Mouse (Mus musculus) adrenal gland, postnatal 4 days (tissue): ENCODE measurements around the gene Fhit. TPM values are rescaled to one million over a fixed set of nuclear protein-coding genes. Genes with fewer than 3 reads are reported as not detected.
"Not testable (repeated sequence)": the region's sequence is repeated elsewhere in the genome, so short reads cannot be mapped to it uniquely, and the experiment has no call there.

Experiments
- DNase-seq, 2 experiments: peaks; one replicate each; pipeline ENCODE4 v3.0.0; 2021 to 2022; ENCODE audit warnings: low spot score in 2 of 2, mixed read lengths in 2 of 2
- total RNA-seq, 2 experiments: library from RNA; stranded (reverse); gene quantifications; 2 replicates each; pipeline ENCODE4 v1.2.3; 2021

Gene Fhit
- total RNA-seq, 2 experiments from 2014 or later: 14.7 to 19.2 TPM

GRCm38 (mm10) chr14:10013003-10013816 lies 1148.6 kb downstream of the Fhit start:
- no peak for DNase-seq

GRCm38 (mm10) chr14:10006278-10006677 lies 1155.6 kb downstream of the Fhit start:
- DNase-seq: no peak

GRCm38 (mm10) chr14:10003847-10004246 lies 1158.0 kb downstream of the Fhit start:
- no peak for DNase-seq

- no peak for DNase-seq
Measured at GRCm38 (mm10) chr14:9990677-9991076, 1171.2 kb downstream of the Fhit start.

GRCm38 (mm10) chr14:9976934-9977510 lies 1184.8 kb downstream of the Fhit start:
- DNase-seq: no peak

- DNase-seq: no peak
Measured at GRCm38 (mm10) chr14:9974402-9974801, 1187.4 kb downstream of the Fhit start.

GRCm38 (mm10) chr14:9963853-9964252 lies 1198.0 kb downstream of the Fhit start:
- no peak for DNase-seq

GRCm38 (mm10) chr14:9960396-9960795 lies 1201.4 kb downstream of the Fhit start:
- DNase-seq: no peak

- no peak for DNase-seq
Measured at GRCm38 (mm10) chr14:9899494-9899893, 1262.3 kb downstream of the Fhit start.

- DNase-seq: no peak
Measured at GRCm38 (mm10) chr14:9896556-9896955, 1265.3 kb downstream of the Fhit start.

- DNase-seq: no peak
Measured at GRCm38 (mm10) chr14:9852041-9852440, 1309.8 kb downstream of the Fhit start.

GRCm38 (mm10) chr14:9832290-9832689 lies 1329.5 kb downstream of the Fhit start:
- DNase-seq: no peak

GRCm38 (mm10) chr14:9828699-9829240 lies 1333.1 kb downstream of the Fhit start:
- not testable (repeated sequence) for DNase-seq

- DNase-seq: no peak
Measured at GRCm38 (mm10) chr14:9815963-9816362, 1345.9 kb downstream of the Fhit start.

GRCm38 (mm10) chr14:9811847-9812321 lies 1350.0 kb downstream of the Fhit start:
- no peak for DNase-seq

- no peak for DNase-seq
Measured at GRCm38 (mm10) chr14:9811177-9811846, 1350.5 kb downstream of the Fhit start.

- DNase-seq: no peak
Measured at GRCm38 (mm10) chr14:9793403-9793802, 1368.4 kb downstream of the Fhit start.

GRCm38 (mm10) chr14:9788402-9788950 lies 1373.4 kb downstream of the Fhit start:
- DNase-seq: no peak

GRCm38 (mm10) chr14:9787389-9787788 lies 1374.4 kb downstream of the Fhit start:
- no peak for DNase-seq

GRCm38 (mm10) chr14:9785861-9786260 lies 1376.0 kb downstream of the Fhit start:
- DNase-seq: no peak

GRCm38 (mm10) chr14:9751341-9751740 lies 1410.5 kb downstream of the Fhit start:
- no peak for DNase-seq
